Mouse (Mus musculus): Measurements from ENCODE around the gene Fmo2.

GRCm38 (mm10) chr1:162864279-162864678 lies 34.2 kb downstream of the Fmo2 start:
- TF ChIP-seq CTCF (conservative IDR thresholded peaks at IDR 0.05; ENCODE audit: low read length) (no peak), POU5F1 (IDR thresholded peaks at IDR 0.05; ENCODE audit: borderline replicate concordance, low read length) (no peak), NANOG (IDR thresholded peaks at IDR 0.05; ENCODE audit: borderline replicate concordance, low read length) (no peak)
